Mouse (Mus musculus) hindbrain, embryonic 12.5 days (tissue): ENCODE results near the gene Zfp764. TPM values are rescaled to one million over a fixed set of nuclear protein-coding genes. Genes with fewer than 3 reads are reported as not detected.
"Not testable (repeated sequence)": the region's sequence is repeated elsewhere in the genome, so short reads cannot be mapped to it uniquely, and the experiment has no call there.

Experiments
- ATAC-seq: fragments of 200-750 bp; cut with Nextera tagmentation; 2 replicates; pipeline ENCODE4 v1.8.0; 2017; ENCODE audit warnings: moderate TSS enrichment; ENCODE audit not compliant: low FRiP score
- H3K27ac ChIP-seq: fragments of 300-500 bp; sonication (generic); 2 replicates; pipeline ENCODE4 v1.5.1; 2016; ENCODE audit warnings: mild to moderate bottlenecking
- H3K27me3 ChIP-seq: fragments of 300-500 bp; sonication (generic); 2 replicates; pipeline ENCODE4 v1.6.1; 2016; ENCODE audit warnings: mild to moderate bottlenecking
- H3K36me3 ChIP-seq: fragments of 300-500 bp; sonication (generic); 2 replicates; pipeline ENCODE4 v1.6.1; 2016; ENCODE audit warnings: mild to moderate bottlenecking
- H3K4me1 ChIP-seq: fragments of 300-500 bp; sonication (generic); 2 replicates; pipeline ENCODE4 v1.6.1; 2016
- H3K4me2 ChIP-seq: fragments of 300-500 bp; sonication (generic); replicated peaks from 2 replicates; pipeline ENCODE4 v1.6.1; 2016; ENCODE audit warnings: mild to moderate bottlenecking
- H3K4me3 ChIP-seq: fragments of 300-500 bp; sonication (generic); 2 replicates; pipeline ENCODE4 v1.5.1; 2016; ENCODE audit warnings: mild to moderate bottlenecking
- H3K9ac ChIP-seq: fragments of 300-500 bp; sonication (generic); 2 replicates; pipeline ENCODE4 v1.6.1; 2016; ENCODE audit warnings: mild to moderate bottlenecking, moderate library complexity
- H3K9me3 ChIP-seq: fragments of 300-500 bp; sonication (generic); replicated peaks from 2 replicates; pipeline ENCODE4 v1.6.1; 2016; ENCODE audit warnings: mild to moderate bottlenecking
- WGBS: fragments of 180-500 bp; shearing (Covaris S2); methylation state at CpG from one replicate; pipeline ENCODE4 v1.1.7; 2016; 5-methylcytosine and 5-hydroxymethylcytosine counted together
- polyA plus RNA-seq: library from polyadenylated mRNA; unstranded; fragments of >200 nt; fragmentation: Nextera tagmentation; extraction: Ambion mirVana; gene quantifications from 2 replicates; pipeline ENCODE4 v1.2.1, GENCODE M21; 2016

Gene Zfp764
- polyA plus RNA-seq, result 5.9 and 6.5 TPM in 2 replicates

DNA sequence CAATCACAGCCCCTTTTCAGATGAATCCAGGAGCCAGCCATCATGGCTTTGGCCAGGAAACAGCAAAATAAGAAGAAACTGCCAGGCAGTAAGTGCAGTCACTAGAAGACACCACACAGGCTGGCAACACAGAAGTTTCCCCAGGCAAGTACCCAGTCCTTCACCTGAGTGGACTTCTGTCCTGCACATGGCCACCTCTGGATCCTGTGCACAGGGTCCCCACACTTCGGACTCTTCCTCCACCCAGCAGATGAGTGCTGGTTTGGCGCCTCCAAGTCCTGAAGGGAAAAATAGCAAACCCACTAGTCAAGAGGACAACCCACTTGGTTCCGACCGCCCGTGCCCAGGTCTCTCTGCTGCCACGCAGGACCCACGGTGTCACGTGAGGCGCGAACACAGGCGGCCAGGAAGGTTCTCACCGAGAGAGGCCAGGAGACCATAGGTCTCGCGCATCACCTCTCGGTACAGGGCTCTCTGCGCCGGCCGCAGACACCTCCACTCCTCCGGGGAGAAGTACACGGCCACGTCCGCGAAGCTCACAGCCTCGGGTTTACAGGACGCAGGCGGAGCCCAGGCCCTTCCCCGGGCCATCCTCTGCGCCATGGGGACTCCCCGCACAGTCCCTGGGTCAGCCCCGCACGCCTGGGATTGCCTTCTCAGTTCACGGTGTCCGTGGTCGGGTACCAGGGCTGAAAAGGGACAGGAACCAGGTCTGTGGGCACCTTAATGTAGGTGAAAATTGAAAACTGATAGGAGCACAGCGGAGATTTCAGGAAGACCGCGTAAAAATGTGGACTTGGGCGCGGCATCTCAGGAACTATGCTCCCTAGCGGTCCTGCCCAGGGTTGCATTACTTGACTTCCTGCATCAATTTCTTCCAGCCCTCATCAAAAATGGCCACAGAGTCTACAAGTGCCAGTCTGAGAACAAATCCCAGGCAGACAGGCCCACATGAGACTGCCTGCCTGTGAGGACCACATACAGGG lies at the start of gene Zfp764:
TSS of gene Zfp764 (minus strand) at position 821 of the 986 bp plus-strand sequence.
- H3K27ac ChIP-seq, result peak within 1 kb of the TSS; percentile 80

DNA sequence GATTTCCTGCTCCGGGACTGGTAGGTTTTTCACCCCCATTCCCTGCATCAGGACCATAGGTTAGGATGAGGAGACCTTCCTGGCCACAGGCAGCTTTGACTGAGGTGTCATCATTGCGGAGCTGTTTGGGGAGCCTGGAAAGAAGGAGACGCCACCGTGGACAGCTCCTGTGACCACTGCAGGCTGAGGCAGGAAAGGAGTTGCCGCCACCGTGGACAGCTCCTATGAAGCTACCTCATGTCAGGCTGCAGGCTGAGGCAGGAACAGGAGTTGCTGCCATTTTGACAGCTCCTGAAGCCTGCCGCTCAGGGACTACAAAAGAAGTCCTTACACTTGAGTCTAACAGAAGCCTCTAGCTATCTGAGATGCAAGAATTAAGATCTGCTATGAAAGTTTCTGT lies 48.3 kb upstream of the Zfp764 start:
- 92% methylated on average over 7 of the region's 7 CpGs for whole genome bisulfite sequencing
- no peak overlapping the region for H3K27ac ChIP-seq

More for the DNA sequence above, at the start of gene Zfp764:
- Histone ChIP-seq H3K4me2 (peak within 1 kb of the TSS; percentile 91), H3K4me3 (peak within 1 kb of the TSS; percentile 54), H3K9ac (peak within 1 kb of the TSS; percentile 72)
- ATAC-seq, result peak; percentile 82
- 6% methylated on average over 40 of the region's 40 CpGs for WGBS
- not testable (repeated sequence) for H3K27me3 ChIP-seq, H3K4me1 ChIP-seq, H3K36me3 ChIP-seq, H3K9me3 ChIP-seq

DNA sequence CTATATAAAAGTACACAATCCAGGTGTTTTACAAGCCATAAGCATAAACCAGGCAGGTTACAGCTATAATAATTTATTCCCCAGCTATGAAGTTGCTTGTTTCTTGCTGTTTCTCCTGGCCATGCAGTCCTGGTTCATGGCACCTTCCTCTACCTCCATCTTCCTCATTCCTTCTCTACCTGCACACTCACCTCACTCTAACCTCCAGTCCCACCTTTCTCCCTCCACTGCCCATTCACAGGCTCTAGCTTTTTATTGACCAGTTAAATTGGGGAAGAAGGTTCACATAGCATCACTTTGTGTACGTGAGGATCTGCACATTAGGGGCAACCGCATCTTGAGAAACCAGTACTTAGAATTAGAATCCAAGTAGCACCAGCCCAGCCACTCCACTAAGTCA lies 46.4 kb upstream of the Zfp764 start:
- H3K4me1 ChIP-seq, result peaks cover 31% of the 10 kb centered on the region
- H3K9me3 ChIP-seq, result no peaks in the 10 kb centered on the region
- H3K36me3 ChIP-seq, result peaks cover 32% of the 10 kb centered on the region
- no peak overlapping the region for H3K4me2 ChIP-seq
- no peak overlapping the region for H3K27ac ChIP-seq
- H3K4me3 ChIP-seq, result no peak overlapping the region
- ATAC-seq, result no peak
- 95% methylated on average over 2 of the region's 2 CpGs for WGBS
- H3K9ac ChIP-seq, result no peak overlapping the region
- H3K27me3 ChIP-seq, result no peaks in the 10 kb centered on the region

More for the DNA sequence above, 48.3 kb upstream of the Zfp764 start:
- Histone ChIP-seq H3K4me1 (peaks cover 27% of the 10 kb centered on the region), H3K27me3 (no peaks in the 10 kb centered on the region), H3K9ac (no peak overlapping the region), H3K4me2 (no peak overlapping the region), H3K36me3 (peaks cover 38% of the 10 kb centered on the region), H3K4me3 (no peak overlapping the region), H3K9me3 (no peaks in the 10 kb centered on the region)
- no peak for ATAC-seq

DNA sequence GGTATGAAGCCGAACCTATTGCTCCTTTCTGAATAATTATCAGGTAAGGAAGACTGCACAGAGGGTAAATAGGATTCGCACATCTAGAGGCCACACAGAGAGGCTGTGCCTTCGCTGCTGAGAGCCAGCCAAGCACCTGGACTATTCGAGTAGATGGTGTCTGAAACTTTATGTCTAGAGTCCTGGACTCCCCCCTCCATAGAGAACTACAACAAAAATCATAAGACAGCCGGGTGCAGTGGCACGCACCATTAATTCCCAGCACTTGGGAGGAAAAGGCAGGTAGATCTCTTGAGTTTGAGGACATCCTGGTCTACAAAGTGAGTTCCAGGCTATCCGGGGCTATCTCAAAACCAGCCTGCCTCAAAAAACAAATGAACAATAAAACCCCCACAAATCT lies 43.3 kb upstream of the Zfp764 start:
- peaks cover 37% of the 10 kb centered on the region for H3K4me1 ChIP-seq
- WGBS, result 90% methylated on average over 7 of the region's 7 CpGs
- H3K4me3 ChIP-seq, result peak overlapping the region; percentile 87
- H3K36me3 ChIP-seq, result peaks cover 23% of the 10 kb centered on the region
- no peaks in the 10 kb centered on the region for H3K27me3 ChIP-seq
- peak overlapping the region; percentile 72 for H3K4me2 ChIP-seq
- H3K9ac ChIP-seq, result peak overlapping the region; percentile 62
- ATAC-seq, result no peak
- peak overlapping the region; percentile 74; the same call in 1 of the 2 replicates for H3K27ac ChIP-seq
- H3K9me3 ChIP-seq, result no peaks in the 10 kb centered on the region

DNA sequence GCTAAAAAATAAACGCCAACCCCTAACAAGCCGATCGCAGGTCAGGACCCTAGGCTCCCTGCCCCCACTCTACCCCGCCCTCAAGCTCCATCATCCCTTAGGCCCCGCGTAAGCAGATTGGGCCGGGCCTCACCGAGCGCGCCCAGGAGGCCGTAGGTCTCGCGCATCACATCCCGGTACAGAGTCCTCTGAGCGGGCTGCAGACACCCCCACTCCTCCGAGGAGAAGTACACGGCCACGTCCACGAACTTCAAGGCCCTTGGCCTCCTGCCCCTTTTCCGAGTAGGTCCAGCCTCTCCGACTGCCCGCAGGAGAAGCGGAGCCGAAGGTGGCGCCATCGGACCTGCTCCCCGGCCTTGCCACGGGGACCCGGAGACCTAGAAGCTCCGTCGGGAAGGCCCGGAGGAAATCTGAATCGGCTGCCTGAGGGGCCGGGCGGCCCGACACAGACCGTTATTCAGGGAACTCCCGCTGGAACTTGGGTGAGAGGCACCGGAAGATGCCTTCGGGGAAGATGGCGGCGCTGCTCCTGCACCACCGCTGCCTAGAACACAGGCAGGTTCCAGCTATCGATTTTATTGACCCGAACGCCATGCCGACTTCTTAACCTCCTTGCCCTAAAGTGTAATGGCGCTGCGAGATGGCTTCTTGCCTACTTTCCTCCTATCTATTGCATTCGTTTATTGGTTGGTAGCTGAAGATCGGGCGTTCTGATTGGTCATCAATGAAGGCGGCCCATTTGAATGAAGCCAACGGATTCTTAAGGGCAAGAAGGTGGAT lies 42.1 kb upstream of the Zfp764 start, which contains the start of gene Zfp689:
TSS of gene Zfp689 (minus strand) at position 638 of the 780 bp plus-strand sequence.
- Histone ChIP-seq H3K9ac (peak within 1 kb of the TSS; percentile 93), H3K36me3 (peaks cover 29% of the 10 kb centered on the region), H3K4me2 (peak within 1 kb of the TSS; percentile 75), H3K27me3 (no peaks in the 10 kb centered on the region), H3K4me1 (peaks cover 37% of the 10 kb centered on the region), H3K4me3 (peak within 1 kb of the TSS; percentile 87), H3K9me3 (no peaks in the 10 kb centered on the region), H3K27ac (peak within 1 kb of the TSS; percentile 97)
- WGBS, result under 1% methylated on average over 54 of the region's 54 CpGs
- ATAC-seq, result peak; percentile 89

DNA sequence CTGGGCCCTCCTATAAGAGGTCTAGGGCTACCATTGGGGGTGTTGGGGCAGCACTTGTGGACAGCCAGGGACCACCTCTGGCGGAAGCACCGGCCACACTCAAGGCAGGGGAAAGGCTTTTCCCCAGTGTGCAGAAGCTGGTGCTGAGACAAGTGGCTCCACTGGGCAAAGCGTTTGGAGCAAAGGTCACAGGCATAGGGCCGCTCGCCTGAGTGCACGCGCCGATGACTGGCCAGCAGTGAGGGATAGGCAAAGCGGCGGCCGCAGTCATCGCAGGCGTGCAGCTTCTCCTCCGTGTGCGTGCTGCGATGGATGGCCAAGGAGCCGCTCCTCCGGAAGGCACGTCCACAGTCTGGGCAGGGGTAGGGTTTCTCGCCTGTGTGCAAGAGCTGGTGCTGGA lies 37.4 kb upstream of the Zfp764 start:
- peaks cover 44% of the 10 kb centered on the region for H3K36me3 ChIP-seq
- H3K27me3 ChIP-seq, result no peaks in the 10 kb centered on the region
- no peak overlapping the region for H3K4me3 ChIP-seq
- 86% methylated on average over 20 of the region's 20 CpGs for WGBS
- ATAC-seq, result no peak
- H3K27ac ChIP-seq, result no peak overlapping the region
- peaks cover 6% of the 10 kb centered on the region for H3K4me1 ChIP-seq
- H3K9ac ChIP-seq, result no peak overlapping the region
- no peaks in the 10 kb centered on the region for H3K9me3 ChIP-seq
- no peak overlapping the region for H3K4me2 ChIP-seq

DNA sequence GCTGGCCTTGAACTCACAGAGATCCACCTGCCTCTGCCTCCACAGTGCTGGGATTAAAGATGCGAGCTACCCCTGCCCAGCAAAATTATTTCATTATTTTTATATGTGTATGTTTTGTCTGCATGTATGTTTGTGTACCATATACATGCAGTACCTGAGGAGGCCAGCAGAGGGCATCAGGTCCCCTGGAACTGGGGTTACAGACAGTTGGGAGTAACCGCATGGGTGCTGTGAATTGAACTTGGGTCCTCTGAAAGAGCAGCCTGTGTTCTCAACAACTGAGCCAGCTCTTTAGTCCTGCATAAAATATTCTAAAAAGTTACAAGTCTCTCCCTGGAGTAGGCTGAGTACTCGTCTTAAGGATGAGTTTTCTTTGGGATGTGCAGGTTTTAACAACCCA lies 31.1 kb upstream of the Zfp764 start:
- H3K36me3 ChIP-seq, result peaks cover 12% of the 10 kb centered on the region
- H3K9ac ChIP-seq, result no peak overlapping the region
- H3K4me3 ChIP-seq, result no peak overlapping the region
- WGBS, result 85% methylated on average over 3 of the region's 3 CpGs
- no peak overlapping the region for H3K27ac ChIP-seq
- H3K4me2 ChIP-seq, result no peak overlapping the region
- H3K27me3 ChIP-seq, result no peaks in the 10 kb centered on the region
- ATAC-seq, result no peak
- H3K4me1 ChIP-seq, result no peaks in the 10 kb centered on the region
- H3K9me3 ChIP-seq, result peaks cover 9% of the 10 kb centered on the region; the same call in 1 of the 2 replicates

DNA sequence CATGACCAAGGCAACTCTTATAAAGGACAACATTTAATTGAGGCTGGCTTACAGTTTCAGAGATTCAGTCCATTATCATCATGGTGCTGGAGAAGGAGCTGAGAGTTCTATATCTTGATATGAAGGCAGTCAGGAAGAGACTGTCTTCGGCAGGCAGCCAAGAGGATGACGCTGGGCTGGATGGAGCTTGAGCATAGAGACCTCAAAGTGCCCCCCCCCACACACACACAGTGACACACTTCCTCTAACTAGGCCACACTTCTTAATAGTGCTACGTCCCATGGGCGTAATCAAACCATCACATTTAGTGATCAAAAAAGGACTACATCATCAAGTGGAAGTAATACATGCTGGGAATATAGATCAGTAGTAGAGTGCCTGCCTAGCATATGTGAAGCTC lies 28.6 kb upstream of the Zfp764 start:
- Histone ChIP-seq H3K27ac (no peak overlapping the region), H3K4me2 (no peak overlapping the region), H3K9me3 (peaks cover 9% of the 10 kb centered on the region; the same call in 1 of the 2 replicates), H3K27me3 (no peaks in the 10 kb centered on the region), H3K4me1 (no peaks in the 10 kb centered on the region), H3K9ac (no peak overlapping the region), H3K36me3 (no peaks in the 10 kb centered on the region), H3K4me3 (no peak overlapping the region)
- WGBS, result 91% methylated on average over 4 of the region's 4 CpGs
- no peak for ATAC-seq

DNA sequence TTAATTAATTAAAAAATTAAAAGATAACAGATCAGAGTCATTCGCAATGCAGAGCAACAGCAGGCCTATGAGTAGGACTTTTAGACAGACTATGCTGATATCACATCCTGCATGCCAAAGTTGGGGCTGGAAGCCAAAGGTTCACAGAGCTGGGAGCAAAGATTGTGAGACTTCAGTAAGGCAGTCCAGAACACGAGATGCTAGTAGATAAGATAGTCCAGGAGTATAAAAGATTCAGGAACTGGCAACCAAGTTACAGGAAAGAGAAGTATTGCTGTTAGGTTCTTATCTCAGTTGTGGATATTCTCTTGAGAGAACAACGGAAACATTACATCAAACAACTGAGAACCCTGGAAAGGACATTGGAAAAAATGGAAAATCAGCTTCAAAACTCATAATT lies 19.7 kb upstream of the Zfp764 start:
- Histone ChIP-seq H3K4me2 (no peak overlapping the region), H3K27me3 (peaks cover 12% of the 10 kb centered on the region), H3K4me1 (peaks cover 4% of the 10 kb centered on the region), H3K4me3 (no peak overlapping the region), H3K27ac (no peak overlapping the region), H3K9ac (no peak overlapping the region), H3K36me3 (no peaks in the 10 kb centered on the region), H3K9me3 (no peaks in the 10 kb centered on the region)
- no peak for ATAC-seq
- 77% methylated on average over 3 of the region's 3 CpGs for whole genome bisulfite sequencing

DNA sequence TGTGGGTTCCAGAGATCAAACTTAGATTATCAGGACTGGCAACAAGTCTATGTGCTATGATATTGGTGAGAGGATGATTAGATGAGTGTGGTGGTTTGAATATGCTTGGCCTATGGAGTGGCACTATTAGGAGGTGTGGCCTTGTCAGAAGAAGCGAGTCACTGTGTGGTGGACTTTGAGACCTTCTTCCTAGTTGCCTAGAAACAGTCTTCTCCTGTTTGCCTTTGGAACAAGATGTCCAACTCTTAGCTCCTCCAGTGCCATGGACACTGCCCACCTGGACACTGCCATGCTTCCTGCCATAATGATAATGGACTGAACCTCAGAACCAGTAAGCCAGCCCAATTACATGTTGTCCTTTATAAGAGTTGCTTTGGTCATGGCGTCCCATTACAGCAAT lies 19.3 kb upstream of the Zfp764 start:
- Histone ChIP-seq H3K36me3 (no peaks in the 10 kb centered on the region), H3K4me1 (peaks cover 8% of the 10 kb centered on the region), H3K9me3 (no peaks in the 10 kb centered on the region), H3K4me3 (no peak overlapping the region), H3K27ac (no peak overlapping the region), H3K4me2 (no peak overlapping the region), H3K9ac (no peak overlapping the region), H3K27me3 (peaks cover 12% of the 10 kb centered on the region)
- ATAC-seq, result no peak
- WGBS, result 88% methylated on average over 2 of the region's 2 CpGs

DNA sequence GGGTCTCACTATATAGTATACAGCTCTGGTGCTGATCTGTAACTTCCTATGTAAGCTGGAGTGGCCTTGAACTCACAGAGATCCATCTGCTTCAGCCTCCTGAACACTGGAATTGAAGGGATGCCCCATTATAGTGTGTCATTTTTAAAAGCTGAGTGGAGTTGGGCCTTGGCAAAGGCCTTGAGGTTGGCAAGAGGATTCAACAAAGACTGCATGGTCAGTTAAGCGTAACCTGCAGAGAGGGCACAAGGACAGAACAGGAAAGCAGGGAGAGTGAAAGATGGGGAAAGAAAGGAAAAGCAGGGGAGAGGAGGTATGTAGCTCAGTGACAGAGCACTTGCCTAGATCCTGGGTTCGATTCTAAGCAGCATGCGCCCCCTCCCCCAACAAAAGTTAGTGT lies 18.7 kb upstream of the Zfp764 start:
- no peak overlapping the region for H3K27ac ChIP-seq
- ATAC-seq, result no peak
- H3K4me3 ChIP-seq, result no peak overlapping the region
- no peaks in the 10 kb centered on the region for H3K9me3 ChIP-seq
- no peak overlapping the region for H3K9ac ChIP-seq
- WGBS, result 83% methylated on average over 3 of the region's 3 CpGs
- H3K4me1 ChIP-seq, result peaks cover 9% of the 10 kb centered on the region
- no peaks in the 10 kb centered on the region for H3K36me3 ChIP-seq
- no peak overlapping the region for H3K4me2 ChIP-seq
- H3K27me3 ChIP-seq, result peaks cover 12% of the 10 kb centered on the region

DNA sequence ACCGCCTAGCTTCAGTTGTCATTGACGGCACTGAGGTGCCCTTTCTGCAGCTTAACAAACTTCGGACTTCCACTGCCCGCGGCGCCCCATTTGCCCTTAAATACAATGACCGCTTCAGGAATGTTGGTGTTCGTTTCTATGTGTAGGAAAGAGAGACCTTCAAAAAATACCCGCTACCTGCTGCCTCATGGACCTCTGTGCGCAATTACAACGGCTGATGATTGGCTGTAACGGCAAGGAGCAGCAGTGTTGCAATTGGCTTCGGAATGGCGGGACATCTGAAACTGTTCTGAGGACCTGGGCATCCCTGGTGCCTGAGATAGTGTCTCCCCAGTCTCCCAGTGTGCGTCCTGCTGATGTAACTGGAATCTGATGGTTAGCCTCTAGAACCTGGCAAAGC lies 15.6 kb upstream of the Zfp764 start:
- WGBS, result 2% methylated on average over 15 of the region's 15 CpGs
- Histone ChIP-seq H3K4me2 (peak overlapping the region; percentile 99), H3K27me3 (peaks cover 12% of the 10 kb centered on the region), H3K4me3 (peak overlapping the region; percentile 61), H3K27ac (no peak overlapping the region), H3K9me3 (no peaks in the 10 kb centered on the region), H3K36me3 (peaks cover 15% of the 10 kb centered on the region), H3K9ac (peak overlapping the region; percentile 80), H3K4me1 (peaks cover 9% of the 10 kb centered on the region)
- peak; percentile 69 for ATAC-seq
